7 mouse cellular contexts compared by ENCODE assay signal in genomic region chr19:42316525-42316924, GRCm38 (mm10).
A peak's percentile ranks its signal among the peaks of the same experiment; 100 is the strongest.
DNase-seq lines count a peak whose midpoint lies in the region; ATAC-seq lines count a peak whose summit lies in the region.

No protein-coding gene starts in this region.

- H3K9me3 ChIP-seq in kidney, embryonic 16.5 days (ENCODE audit: low read length), result no peaks in the 10 kb centered on the region
- H3K9me3 ChIP-seq in liver, embryonic 12.5 days (replicated peaks), result no peaks in the 10 kb centered on the region
- no peaks in the 10 kb centered on the region for H3K9me3 ChIP-seq in liver, embryonic 11.5 days (ENCODE audit: control insufficient read depth, low read length)

- no peak overlapping the region for H3K4me3 ChIP-seq in kidney, embryonic 16.5 days (ENCODE audit: low read length)
- H3K4me3 ChIP-seq in liver, embryonic 12.5 days, result no peak overlapping the region
- H3K4me3 ChIP-seq in liver, embryonic 11.5 days (ENCODE audit: low read depth, low read length), result no peak overlapping the region

- H3K4me2 ChIP-seq in kidney, embryonic 16.5 days (replicated peaks; ENCODE audit: low read depth, low read length), result no peak overlapping the region
- no peak overlapping the region for H3K4me2 ChIP-seq in liver, embryonic 12.5 days
- no peak overlapping the region for H3K4me2 ChIP-seq in liver, embryonic 11.5 days

- no peak overlapping the region for H3K9ac ChIP-seq in kidney, embryonic 16.5 days (replicated peaks; ENCODE audit: low read length)
- no peak overlapping the region for H3K9ac ChIP-seq in liver, embryonic 12.5 days
- no peak overlapping the region for H3K9ac ChIP-seq in liver, embryonic 11.5 days (ENCODE audit: low read depth, low read length)

- intact Hi-C loops in gastrocnemius, postnatal 14 days (cut with DNase I; ENCODE audit: low total_unique reads), result no loop called here
- intact Hi-C loops in left cerebral cortex, postnatal 25 days (cut with DNase I), result loop anchor here (2.0 to 10.0 kb wide), 6 partner anchors 114 to 1078 kb away; partner anchors contain the start of genes Crtac1 and Hps1

- H3K27me3 ChIP-seq in kidney, embryonic 16.5 days (ENCODE audit: insufficient read depth, low read length), result no peaks in the 10 kb centered on the region
- peaks cover 28% of the 10 kb centered on the region for H3K27me3 ChIP-seq in liver, embryonic 12.5 days (replicated peaks)
- H3K27me3 ChIP-seq in liver, embryonic 11.5 days (replicated peaks; ENCODE audit: control insufficient read depth, insufficient read depth, low read length), result peaks cover 15% of the 10 kb centered on the region; the same call in 1 of the 2 replicates

- no peak overlapping the region for H3K27ac ChIP-seq in kidney, embryonic 16.5 days (ENCODE audit: low read length)
- H3K27ac ChIP-seq in liver, embryonic 12.5 days, result no peak overlapping the region
- H3K27ac ChIP-seq in liver, embryonic 11.5 days (ENCODE audit: low read depth, low read length), result no peak overlapping the region

- H3K36me3 ChIP-seq in kidney, embryonic 16.5 days (ENCODE audit: insufficient read depth, low read length), result no peaks in the 10 kb centered on the region
- H3K36me3 ChIP-seq in liver, embryonic 12.5 days, result no peaks in the 10 kb centered on the region
- H3K36me3 ChIP-seq in liver, embryonic 11.5 days (ENCODE audit: control insufficient read depth, insufficient read depth, low read length), result no peaks in the 10 kb centered on the region

- no peak for ATAC-seq in kidney, embryonic 16.5 days (ENCODE audit: low FRiP score, low TSS enrichment)
- no peak for ATAC-seq in liver, embryonic 12.5 days
- no peak for ATAC-seq in liver, embryonic 11.5 days (replicated peaks; ENCODE audit: low FRiP score)

- 85% methylated on average over 2 of the region's 2 CpGs for WGBS in kidney, embryonic 16.5 days
- WGBS in liver, embryonic 12.5 days (ENCODE audit: insufficient replicate concordance), result 74% methylated on average over 2 of the region's 2 CpGs
- WGBS in liver, embryonic 11.5 days, result 82% methylated on average over 2 of the region's 2 CpGs

- 0 out of 2 replicates have a peak, but pooled peaks cover 3% of the 10 kb centered on the region for H3K4me1 ChIP-seq in kidney, embryonic 16.5 days (ENCODE audit: insufficient read depth, low read length)
- H3K4me1 ChIP-seq in liver, embryonic 12.5 days, result no peaks in the 10 kb centered on the region
- no peaks in the 10 kb centered on the region for H3K4me1 ChIP-seq in liver, embryonic 11.5 days (replicated peaks; ENCODE audit: control insufficient read depth, insufficient read depth, low read length)

- peak; percentile 8 for DNase-seq in kidney, adult 9 months
- DNase-seq in cerebellum, postnatal 14 days, result peak; percentile 80 to 86
- peak; percentile 54 for DNase-seq in gastrocnemius, postnatal 14 days
- DNase-seq in left cerebral cortex, postnatal 25 days (ENCODE audit: low spot score in 2 of 2), result peak; percentile 37 to 42
- no peak for DNase-seq in liver, embryonic 11.5 days (ENCODE audit: low spot score)
